Mouse (Mus musculus) layer of hippocampus, postnatal 14 days (tissue): ENCODE measurements at regions not wholly inside any gene's neighbourhood (a gene's known extent, or its start where the extent isn't known, plus 50 kb on each side); places are given as distances from the start of the nearest gene placed in this dataset.

Source experiments
- DNase-seq, 2 experiments: peaks; one replicate each; pipeline ENCODE4 v3.0.0; 2021 to 2022; ENCODE audit warnings: low spot score in 2 of 2, mixed read lengths in 1 of 2

GRCm38 (mm10) chr16:93193921-93194481, 368.1 kb upstream of the Runx1 start:
- DNase-seq = no peak

- no peak for DNase-seq
Measured at GRCm38 (mm10) chr16:93193263-93193662, 367.3 kb upstream of the Runx1 start.

DNA sequence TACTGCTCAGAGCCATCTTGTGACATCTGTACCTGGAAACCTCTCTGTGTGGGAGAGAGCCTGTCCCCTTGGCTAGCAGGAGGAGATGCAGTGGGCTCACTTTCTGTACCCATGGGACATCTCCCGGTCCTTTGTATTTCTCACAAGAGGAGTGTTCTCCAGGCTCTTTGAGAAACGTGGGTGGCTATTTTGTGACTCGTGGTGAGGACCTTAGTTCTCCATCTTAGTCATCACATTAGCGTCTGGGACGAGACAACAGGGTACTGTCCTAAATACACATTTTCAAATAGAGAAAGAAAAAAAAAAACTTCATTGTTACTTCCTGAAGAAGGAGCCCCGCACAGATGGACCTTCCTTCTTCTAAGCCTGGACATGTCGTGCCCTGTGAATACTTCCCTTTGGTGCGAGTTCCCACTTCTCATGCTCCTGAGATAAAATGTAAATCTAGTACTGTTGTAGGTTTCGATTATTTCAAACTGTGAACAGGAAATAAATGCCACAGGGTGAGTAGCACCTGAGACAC, 366.8 kb upstream of the Runx1 start:
- no peak for DNase-seq

- no peak for DNase-seq
Measured at GRCm38 (mm10) chr16:93191174-93191573, 365.2 kb upstream of the Runx1 start.

GRCm38 (mm10) chr16:93190301-93190700, 364.4 kb upstream of the Runx1 start:
- no peak for DNase-seq

DNA sequence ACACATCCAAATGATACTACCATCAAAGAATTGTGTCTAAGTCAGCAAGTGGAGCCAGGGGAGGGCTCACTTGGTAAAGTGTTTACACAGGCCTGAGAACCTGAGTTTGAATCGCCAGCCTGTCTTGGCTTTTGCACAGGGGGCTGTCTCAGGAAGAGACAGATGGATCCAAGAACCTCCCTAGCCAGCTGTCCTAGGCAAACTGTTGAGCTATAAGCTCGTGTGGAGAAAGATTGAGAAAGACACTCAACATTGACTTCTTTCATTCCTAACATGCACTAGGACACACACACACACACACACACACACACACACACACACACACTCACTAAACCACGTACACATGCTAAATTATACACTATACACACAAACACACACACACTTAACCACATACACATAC, 363.9 kb upstream of the Runx1 start:
- DNase-seq = no peak

DNA sequence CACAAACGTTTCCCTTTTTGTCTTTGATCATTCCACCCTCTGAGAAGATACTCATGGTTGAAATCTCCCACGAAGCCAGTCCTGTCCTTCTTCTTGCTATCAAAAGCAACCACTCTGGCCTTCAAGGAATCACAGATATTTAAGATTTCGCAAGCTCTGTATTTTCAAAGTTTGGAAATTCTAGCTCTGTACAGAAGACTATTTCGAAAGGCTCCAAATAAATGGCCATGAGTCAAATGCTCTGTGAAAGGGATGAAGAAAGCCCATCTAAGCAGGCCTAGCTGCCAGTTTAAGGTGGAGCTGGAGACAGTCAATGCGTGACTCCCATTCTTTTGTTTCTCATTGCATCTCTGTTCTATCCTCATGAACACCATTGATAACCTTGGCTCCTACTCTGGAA, 363.5 kb upstream of the Runx1 start:
- no peak for DNase-seq

- no peak for DNase-seq
Measured at GRCm38 (mm10) chr16:93186554-93186953, 360.6 kb upstream of the Runx1 start.

DNA sequence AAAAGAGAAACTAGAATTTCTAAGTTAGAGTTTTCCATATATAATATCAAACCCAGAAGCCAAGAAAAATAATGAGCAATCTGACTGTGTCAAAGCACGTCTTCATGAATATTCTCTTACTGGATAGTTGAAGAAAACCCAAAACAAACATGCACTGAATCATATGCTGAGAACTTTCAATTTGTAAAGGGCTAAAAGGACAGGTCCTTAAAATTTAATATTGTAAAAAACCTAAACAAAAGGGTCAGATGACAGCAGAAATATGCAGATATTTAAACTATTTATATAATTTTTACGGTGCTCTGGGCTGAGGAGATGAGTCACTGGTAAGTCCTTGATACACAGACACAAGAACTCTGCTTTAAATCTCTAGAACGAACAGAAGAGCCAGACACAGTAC, 356.7 kb upstream of the Runx1 start:
- no peak for DNase-seq

- no peak for DNase-seq
Measured at GRCm38 (mm10) chr16:93181497-93181896, 355.5 kb upstream of the Runx1 start.

DNA sequence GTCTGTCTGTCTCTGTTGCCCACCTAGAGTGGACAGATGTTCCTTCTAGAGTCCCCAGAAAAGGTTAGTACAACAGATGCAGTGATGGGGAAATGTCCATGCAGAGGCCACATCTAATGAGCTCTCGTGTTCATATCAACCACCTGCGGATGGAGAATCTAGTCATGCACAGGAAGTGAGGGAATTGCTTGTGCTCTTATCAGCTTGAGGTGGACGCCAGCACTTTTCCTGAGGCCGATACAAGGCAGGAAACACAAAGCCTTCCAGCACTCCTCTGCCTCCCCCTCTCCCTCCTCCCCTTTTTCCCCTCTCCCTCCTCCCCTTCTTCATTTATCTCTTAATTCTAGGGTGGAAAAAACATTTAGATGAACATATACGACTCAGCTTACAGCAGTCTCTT, 354.3 kb upstream of the Runx1 start:
- no peak for DNase-seq

GRCm38 (mm10) chr16:93166667-93167066, 340.7 kb upstream of the Runx1 start:
- no peak for DNase-seq

- DNase-seq = no peak
Measured at GRCm38 (mm10) chr16:93158526-93159226, 332.7 kb upstream of the Runx1 start.

- no peak for DNase-seq
Measured at GRCm38 (mm10) chr16:93153545-93154329, 327.8 kb upstream of the Runx1 start.

DNA sequence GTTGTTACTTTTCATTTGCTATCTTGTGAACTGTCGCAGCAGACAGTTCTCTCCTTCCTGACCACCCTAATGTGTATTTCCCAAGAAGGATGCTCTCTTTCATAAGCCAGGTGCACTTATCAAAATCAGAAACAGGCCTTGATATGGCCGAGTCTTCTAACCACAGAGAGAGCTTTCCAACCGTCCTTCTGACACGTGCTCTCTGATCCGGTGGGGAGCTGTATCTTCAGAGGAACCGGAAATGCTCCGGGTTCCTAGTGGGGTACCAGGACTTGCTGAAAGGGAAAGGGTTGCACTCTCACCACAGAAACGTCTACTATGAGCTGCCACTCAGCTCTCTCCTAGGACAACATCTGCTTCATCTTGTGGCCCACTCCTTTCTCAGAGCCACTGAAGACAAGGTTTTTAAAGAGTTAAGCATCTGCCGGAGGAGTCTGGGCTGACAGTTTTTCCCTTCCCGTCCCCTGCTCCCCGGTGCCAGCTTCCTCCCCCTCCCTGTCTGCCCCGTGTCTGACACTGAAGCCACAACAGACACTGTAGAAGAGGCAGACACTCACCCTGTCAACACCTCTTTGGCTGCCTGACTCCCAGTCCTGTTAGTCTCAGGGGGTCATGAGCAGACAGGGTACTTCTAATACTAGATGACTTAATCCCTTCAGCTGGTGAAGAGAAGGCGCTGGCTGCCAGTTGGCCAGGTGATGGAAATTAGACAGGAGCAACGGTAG, 327.0 kb upstream of the Runx1 start:
- no peak for DNase-seq

- no peak for DNase-seq
Measured at GRCm38 (mm10) chr16:93152057-93152456, 326.1 kb upstream of the Runx1 start.

DNA sequence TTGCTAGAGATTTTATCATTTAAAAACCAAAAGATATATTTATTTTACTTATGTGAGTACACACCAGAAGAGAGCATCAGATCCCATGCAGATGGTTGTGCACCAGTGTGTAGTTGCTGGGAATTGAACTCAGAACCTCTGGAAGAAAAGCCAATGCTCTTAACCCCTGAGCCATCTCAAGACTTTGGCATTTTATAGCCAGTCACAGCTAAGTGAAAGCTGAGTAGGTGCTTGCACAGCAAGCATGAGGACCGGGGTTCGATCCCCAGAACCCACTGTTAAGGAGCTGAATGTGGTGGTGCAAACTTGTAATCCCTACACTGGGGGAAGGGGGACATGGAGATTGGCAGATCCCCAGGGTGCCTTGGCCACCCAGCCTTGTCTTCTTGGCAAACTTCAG, 325.7 kb upstream of the Runx1 start:
- no peak for DNase-seq

GRCm38 (mm10) chr16:93150451-93150850, 324.5 kb upstream of the Runx1 start:
- DNase-seq = no peak

GRCm38 (mm10) chr16:93147525-93148222, 321.7 kb upstream of the Runx1 start:
- no peak for DNase-seq

DNA sequence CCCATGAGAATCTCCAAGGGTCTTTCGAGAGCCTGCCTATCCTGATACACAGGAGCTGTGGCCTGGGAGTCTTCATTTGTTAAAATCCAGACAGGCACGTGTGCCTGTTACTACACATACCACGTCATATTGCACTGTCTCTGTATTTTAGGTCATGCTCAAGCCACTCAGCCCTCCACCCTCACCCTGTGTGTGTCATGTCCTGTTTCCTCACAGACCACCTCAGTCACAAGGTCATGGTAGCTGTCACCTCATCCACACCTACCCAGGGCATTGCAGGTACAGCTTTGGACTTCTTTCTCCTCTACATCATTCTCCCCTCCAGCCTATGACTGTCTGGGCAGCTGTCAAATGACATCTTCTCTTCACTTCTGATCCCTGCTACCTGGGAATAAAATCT, 320.9 kb upstream of the Runx1 start:
- no peak for DNase-seq

GRCm38 (mm10) chr16:93145617-93146016, 319.7 kb upstream of the Runx1 start:
- DNase-seq = no peak
